Mouse (Mus musculus) cerebellum, adult 9-11 months (tissue): ENCODE results near the gene En1.

Source experiments
- DNase-seq: peaks from one replicate; pipeline ENCODE4 v3.0.0; 2022

En1 gene

GRCm38 (mm10) chr1:120643380-120643779, 41.2 kb downstream of the En1 start:
- DNase-seq = no peak

DNA sequence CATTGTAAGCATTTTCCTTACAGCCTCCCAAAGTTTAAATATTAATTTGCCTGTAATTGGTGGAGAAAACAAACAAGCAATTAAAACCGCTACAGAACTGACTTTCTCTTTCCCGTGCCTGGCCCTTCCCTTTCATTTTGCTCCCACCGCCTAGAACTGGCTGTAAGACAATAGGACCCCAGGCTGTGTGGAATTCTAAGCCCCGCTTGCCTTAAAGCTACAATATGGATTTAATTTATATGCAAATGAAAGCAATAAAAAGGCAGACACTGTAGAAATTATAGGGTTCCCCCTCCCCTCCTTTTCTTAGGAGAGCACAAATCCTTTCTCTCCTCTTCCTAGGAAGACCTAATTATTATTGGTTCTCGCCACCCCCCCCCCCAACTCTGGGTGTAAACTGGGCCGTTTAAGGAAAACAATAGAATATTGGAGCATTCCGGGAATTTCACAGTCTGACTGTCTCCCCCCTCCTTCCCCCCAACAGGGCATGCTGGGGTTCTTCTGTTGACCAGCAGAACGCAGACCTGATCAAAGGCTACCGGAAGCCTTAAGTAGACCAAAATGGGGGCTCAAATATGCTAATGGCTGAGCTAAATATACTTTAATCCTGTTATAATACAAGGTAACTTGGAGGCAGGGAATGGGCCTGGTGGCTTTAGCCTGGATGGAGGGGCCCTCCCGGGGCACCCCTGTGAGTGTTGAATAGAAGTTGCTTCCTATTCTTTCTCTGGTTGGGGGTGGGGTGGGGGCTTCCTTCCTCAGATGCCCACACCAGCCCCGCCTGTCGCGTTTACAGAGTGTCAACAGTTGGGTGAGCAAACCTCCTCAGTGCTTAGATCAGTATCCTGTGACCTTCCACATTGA, 41.9 kb downstream of the En1 start:
- DNase-seq = no peak

DNA sequence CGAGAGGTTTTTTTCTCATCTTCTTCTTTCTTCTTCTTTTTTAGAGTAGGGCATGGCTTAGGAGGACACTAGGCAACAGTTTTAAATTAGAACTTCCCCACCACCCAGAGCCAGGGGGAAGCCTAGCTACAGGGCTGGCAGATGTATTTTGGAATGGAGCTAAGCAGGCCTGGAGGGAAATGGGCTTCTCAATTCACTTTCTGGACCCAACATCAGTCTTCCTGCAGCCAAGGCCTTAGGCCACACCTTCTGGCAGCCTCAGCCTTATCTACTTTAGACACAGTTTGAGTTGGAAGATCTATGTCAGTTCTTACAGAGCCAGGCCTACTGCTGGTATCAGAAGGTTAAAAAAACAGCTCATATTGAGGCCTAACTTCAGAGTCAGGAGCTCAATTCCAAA, 42.5 kb downstream of the En1 start:
- DNase-seq = no peak

- DNase-seq = no peak
These were observed 47.9 kb downstream of the En1 start for GRCm38 (mm10) chr1:120650068-120650467.

DNA sequence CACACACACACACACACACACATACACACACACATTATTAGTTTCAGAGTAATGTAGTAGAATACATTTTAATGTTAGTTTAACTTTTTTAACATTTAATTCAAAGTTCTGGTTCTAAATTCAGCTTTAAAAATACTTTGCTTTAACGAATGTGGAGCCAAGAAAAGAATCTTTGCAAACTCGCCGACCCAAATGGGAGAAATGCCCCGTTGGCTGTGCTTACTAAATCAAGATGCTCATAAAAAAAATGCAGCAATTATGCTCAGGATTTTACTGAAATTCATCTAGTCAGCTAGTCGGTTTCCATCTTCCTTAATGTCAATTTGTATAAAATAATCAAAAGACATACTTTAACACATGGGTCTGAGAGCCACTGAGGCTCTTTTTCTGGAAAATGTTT, 49.8 kb downstream of the En1 start:
- DNase-seq = no peak

DNA sequence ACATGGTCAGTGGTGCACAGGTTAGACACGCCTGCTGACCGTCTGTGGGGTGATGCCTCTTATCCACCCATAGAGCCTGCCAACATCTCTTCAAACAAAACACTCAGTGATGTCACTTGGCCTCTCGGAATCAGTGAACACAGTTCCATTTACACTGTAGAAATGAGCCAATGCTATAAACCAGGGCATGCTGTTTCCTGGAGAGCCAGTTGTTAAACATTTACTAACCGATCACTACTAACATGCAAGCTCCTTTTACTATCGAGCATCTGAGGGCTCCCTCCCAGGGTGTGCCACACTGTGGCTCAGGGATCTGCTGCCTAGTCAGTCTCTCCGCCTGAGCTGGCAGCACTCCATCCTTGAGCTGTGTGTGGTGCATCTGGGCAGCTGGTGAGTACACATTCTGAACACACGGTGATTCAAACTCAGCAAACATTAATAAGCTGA, 52.8 kb downstream of the En1 start:
- DNase-seq = no peak
